Mouse (Mus musculus) hematopoietic stem cell, adult 5-6 weeks (primary cell): Measurements from ENCODE around the gene Ksr1. TPM values are rescaled to one million over a fixed set of nuclear protein-coding genes. Genes with fewer than 3 reads are reported as not detected.

Source experiments
- ATAC-seq, 2 experiments: fragments of 125-278 bp in 1 of 2; replicated peaks in 1 of 2; 2 replicates each; pipeline ENCODE4 v1.8.0; 2016 to 2017; ENCODE audit warnings: inconsistent platforms in 2 of 2, mild to moderate bottlenecking in 2 of 2, moderate number of reproducible peaks in 2 of 2, low read depth in 1 of 2, moderate TSS enrichment in 1 of 2; ENCODE audit not compliant: low FRiP score in 2 of 2, poor library complexity in 2 of 2, severe bottlenecking in 2 of 2, insufficient read depth in 1 of 2, low TSS enrichment in 1 of 2
- total RNA-seq: library from RNA; stranded (forward); fragments of 172-1452, 232-1000 nt; gene quantifications from 2 replicates; pipeline ENCODE4 v1.2.3, GENCODE M21; 2017

Ksr1 gene
- total RNA-seq, 1 experiment from 2014 or later = 15.1 TPM

DNA sequence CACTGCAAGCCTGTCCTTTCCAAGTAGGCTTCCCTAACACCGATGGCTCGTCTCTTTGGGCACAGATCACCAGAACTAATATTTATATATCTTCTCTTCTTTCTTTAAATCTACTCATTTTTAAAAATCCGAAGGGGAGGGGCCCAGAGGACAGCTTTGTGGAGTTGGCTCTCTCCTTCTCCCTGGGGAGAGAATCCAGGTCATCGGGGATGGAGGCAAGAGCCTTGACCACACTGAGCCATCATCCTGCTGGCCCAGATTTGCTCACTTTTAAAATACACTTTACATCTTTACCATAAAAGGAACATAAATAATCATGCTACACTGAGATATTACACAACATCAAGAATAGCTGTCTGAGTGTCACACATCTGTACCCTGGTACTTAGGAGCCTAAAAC is 35.8 kb downstream of the Ksr1 start:
- ATAC-seq = no peak

DNA sequence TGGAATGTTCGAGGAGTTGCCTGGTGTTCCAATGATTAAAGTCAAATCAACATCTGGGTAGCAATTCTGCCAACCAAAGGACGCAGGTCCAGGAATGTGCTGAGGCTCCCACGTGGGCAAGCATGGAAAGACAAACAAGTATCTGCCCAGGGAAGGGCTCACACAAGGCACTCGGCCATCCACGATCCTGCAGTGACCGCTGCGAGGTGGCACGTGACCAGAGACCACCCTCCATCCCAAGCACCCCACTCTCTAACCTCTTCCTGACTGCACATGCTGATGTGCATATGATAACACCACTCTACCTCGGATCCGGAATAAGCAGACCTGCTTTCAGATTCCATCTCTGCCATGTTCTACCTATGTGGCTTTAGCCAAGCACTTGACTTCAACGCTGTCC is 38.3 kb downstream of the Ksr1 start:
- no peak for ATAC-seq

DNA sequence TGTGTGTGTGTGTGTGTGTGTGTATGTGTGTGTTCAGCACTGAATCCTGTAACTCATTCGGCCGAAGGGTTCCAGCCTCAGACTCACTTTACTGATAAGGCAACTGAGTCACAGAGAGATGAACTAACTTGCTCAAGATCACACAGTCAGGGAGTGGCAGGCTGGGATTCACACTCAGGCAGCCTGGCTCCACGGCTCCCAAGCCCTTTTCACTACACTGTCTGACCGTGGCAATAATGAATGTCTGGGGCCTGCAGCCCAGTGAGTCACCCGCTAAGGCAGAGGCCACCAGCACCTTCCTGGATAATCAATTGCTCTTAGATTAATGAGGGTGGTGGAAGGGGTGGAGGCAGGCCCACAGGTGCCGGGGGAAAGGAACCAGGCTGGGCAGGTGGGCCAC is 41.2 kb downstream of the Ksr1 start:
- no peak for ATAC-seq

DNA sequence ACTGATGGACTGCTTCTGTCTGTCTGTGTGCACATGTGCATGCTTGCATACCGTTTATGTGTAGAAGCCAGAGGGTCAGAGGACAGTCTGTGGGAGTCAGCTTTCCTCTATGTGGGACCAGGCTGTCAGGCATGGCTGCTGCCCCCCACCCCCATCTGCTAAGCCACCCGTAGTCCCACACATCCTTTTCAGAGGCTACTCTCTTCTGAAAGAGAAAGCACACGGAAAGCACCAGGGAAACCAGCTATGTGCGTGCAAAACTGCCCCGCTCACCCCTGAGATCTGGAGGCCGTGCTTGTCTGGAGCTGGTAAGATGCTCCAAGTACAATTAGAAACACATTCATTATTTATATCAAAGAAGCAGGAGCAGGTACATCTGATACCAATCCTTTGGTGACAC is 41.7 kb downstream of the Ksr1 start:
- ATAC-seq = no peak

DNA sequence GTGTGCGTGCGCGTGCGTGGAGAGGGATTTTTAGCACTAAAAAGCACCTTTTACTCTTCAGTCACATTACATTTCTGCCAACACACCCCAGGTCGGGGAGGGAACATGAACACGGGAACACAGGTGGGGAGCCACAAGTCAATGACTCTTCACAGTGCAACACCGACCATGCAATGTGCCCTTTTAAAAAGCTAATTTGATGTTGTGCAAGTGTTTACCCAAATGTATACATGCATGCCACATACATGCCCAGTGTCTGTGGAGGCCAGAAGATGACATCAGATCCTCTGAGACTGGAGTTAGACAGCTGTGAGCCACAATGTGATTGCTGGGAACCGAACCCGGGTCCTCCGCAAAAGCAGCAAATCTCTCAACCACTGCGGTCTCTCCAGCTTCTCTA is 42.1 kb downstream of the Ksr1 start:
- ATAC-seq = no peak

DNA sequence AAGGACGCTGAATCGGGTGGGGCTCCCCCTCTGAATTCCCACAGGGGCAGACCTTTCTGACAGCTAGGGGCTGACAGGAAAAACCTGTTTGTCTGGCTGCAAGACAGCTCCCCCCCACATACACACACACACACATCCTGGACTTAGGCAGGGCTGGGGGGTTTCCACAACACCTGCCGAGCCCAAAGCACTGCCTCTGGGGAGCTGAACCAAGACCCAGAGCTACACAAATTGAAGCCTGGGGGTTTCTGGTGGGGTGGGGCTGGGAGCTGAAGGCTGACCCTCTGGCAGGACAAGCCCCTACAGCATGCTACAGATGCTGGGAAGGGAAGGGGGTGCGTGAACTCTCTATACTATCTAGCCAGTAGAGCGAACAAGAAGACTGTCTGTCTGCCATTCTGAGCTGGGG is 42.7 kb downstream of the Ksr1 start:
- no peak for ATAC-seq

DNA sequence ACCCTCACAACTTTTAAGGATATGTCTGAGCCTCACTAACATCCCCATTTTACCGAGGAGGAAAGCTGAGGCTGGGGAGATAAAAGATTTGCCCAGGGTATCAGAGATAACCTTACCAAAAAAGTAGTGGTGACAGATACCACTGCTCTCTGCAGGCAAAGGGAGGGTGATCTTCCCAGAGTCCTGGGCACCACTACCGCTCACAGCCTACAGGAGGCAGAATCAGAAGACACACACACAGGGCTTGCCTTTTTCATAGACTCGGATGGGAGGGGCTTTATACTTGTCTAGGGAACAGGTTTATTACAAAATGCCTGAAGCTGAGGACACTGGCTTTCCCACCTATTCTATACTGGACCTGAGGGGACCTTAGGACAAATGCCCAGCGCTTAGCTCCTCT is 43.9 kb downstream of the Ksr1 start:
- ATAC-seq = no peak

DNA sequence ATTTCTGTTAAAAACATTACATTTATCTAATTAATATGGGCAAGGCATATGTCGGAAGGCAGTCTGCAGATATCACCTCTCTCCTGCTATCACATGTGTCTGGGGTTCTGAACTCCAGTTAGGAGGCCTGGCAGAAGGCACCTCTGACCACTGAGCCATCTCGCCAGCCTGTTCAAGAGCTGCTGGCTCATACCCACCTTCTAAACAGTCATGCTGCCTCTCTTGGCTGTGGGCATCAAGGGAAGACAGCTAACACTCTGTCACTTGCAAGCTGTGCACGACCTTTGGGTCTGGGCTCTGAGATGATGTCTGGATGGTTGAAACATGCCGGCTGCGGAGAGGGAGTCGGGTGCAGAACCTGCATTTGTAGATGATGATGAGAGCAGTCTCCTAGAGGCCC is 44.6 kb downstream of the Ksr1 start:
- no peak for ATAC-seq

DNA sequence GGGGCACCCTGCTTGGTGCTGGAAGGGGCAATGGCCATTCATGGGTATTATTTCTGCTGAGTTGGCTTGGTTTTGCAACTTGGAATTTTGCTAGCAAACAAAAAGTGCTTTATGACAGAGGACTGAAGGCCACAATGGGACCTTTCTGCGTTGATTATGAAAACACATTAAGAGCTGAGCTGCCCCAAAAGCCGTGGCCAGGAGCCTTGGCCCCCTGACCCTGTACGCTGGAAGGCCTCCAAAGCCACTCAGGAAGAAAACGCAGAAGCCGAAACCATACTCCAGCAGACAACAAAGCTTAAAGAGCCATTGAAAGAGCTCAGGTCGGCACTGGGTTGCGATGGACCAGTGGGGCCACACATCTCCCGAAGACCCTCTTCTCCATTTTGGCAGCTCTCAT is 47.2 kb downstream of the Ksr1 start:
- 0 out of 4 replicates have a peak, but pooled peaks of 1 of the 2 experiments have one; percentile 9 for ATAC-seq

DNA sequence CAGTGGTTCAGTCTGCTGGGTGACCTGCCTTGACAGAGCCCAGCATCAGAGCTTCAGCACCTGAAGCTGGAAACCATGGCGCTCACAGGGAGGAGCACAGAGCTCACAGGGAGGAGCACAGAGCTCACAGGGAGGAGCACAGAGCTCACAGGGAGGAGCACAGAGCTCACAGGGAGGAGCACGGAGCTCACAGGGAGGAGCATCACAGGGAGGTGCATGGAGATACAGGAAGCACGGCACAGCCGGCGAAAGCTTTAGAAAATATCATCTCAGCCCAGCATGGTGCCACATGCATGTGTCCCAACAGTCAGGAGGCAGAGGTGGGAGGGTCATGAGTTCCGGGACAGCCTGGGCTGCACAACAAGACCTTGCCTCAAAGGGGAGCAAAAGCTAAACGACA is 48.5 kb downstream of the Ksr1 start:
- ATAC-seq = no peak

DNA sequence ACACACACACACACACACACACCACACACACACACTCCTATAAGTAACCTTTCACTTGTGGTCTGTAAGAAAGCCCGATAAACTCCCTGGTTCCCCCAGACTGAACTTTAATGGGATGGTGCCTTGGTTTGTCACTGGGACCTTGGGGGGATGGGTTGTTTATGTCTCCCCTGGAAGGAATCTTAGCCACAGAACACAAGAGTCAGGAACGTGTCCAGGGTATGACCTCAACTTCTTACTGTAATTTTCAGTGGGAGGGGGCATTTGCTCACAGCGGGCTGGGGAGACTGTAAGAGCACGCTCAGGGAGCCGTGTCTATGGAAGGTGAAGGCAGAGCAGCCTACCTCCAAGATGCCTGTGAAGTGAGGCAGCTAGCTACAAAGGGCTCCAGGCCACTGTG is 49.5 kb downstream of the Ksr1 start:
- ATAC-seq = no peak

DNA sequence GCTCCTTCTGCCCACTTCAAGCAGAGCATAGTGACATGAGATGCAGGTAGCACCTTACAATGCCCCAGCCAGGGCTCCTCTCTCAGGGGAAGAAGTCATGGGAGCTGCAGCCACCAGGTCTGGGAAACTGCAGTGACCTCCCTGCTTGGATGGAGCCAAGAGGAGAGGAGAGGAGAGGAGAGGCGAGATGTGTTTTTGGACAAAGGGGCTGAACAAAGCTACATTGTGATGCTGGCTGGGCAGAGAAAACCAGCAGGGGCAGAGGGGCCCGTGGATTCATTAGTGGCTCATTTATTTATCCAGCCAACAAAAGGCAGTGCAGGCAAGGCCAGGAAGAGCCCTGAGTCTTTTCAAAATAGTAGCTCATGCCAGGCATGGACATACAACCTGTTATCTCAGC is 50.5 kb downstream of the Ksr1 start:
- ATAC-seq = no peak

DNA sequence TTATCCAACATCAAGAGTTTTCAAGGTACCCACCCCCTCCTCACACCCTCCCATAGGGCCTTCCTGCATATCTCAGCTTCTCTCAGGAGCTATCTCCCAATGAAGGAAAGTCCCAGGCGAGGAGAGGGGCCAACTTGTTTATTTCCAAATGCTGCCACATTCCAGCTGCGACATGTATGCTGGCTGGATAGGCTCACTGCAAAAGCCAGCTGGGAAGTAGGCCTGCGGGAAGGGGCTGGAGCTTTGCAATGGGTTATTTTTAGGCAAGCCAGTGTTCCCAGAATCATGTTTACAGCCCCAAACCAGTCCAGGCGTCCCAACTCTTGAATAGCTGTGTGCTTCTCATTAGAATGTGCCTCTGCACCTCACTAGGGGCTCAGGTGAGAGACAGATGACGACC is 51.5 kb downstream of the Ksr1 start:
- no peak for ATAC-seq

DNA sequence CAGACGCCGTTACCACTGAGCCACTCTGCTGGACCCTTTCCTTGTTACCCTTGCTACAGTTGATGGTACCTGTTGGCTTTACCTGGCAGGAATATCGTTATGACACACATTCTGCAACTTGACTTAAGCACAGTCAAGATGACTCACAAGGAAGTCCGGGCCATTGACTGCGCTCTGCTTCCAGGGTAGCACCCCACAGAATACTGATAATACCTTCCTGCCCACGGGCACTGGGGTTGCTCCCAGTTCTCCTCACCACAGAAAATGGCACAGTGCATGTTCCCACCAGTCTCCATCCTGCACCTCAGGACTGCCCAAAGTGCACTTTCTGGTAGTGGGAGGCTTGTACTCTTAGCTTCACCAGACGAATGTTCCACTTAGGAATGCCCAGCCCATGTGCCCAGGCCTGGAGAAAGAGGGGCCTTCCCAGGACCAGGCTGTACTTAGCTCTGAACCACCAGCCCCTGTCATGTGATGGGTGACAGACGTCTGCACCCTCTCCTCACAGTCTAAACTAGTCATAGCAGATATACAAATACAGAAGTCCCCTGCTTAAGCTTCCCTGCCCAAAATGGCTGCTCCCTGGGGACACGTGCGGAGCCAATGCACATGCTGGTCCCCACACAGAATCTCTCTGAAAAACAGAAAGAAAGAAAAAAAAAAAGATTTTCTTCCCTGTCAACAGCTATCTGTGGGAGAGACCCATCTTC is 52.1 kb downstream of the Ksr1 start:
- ATAC-seq = no peak

DNA sequence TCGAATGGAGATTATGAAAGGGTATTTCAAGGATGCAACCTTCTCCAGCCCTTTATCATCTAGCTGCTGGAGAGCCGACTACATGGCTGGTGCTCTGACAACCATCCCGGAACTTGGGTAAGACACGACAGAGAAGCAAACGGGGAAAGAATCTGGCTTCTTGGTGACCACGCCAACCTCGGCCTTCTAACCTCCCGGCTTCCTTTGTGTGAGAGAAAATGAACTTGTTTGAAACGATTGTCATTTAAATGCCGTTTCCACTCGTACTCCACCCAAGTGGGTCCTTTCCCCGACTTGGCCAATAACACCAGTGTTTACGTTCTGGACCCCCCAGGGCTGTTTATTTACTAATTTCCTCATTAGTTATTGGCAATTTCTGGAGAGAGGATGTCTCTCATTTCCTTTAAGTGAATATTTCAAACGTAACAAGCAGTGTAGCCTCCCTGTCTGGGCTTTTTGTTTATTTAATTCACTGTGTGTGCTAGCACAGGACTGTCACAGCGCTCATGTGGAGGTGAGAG is 52.8 kb downstream of the Ksr1 start:
- no peak for ATAC-seq

DNA sequence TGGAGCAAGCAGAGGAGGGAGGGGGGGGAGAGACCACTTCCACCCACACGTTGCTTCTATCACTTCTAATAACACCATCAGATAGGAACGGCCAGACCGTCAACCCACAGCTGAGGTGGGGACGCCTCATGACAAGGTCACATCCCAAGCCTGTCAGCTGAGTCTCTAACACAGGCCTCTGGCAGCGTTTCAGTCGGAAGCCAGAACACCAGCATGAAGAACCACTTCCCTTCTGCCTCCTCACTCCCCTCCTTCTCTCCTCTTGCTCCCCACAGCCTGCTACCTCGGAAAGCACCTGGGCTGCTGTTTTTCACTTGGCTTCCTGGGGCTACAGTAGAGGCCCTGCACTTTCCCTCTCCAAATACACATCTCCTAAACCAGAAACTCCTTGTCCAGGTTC is 53.4 kb downstream of the Ksr1 start:
- ATAC-seq = peak; percentile 63 to 66

DNA sequence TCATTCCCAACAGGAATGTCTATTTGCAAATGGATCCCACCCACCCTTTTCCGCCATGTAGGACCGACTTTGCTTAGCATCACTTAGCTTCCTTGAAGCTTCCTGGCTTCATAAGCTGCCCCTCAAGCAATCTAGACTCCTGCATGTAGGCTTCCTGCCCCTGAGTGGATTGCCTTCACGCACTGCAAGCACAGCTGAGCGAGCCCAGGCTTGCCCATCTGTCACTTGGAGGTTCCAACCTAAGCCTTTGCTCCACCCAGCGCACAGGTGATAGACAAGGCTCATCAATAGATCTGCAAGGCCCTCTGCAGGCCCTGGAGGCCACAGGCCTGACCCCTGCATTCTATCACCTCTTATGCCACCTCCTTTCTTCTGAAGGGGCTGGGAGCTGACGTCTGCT is 54.0 kb downstream of the Ksr1 start:
- ATAC-seq = no peak

DNA sequence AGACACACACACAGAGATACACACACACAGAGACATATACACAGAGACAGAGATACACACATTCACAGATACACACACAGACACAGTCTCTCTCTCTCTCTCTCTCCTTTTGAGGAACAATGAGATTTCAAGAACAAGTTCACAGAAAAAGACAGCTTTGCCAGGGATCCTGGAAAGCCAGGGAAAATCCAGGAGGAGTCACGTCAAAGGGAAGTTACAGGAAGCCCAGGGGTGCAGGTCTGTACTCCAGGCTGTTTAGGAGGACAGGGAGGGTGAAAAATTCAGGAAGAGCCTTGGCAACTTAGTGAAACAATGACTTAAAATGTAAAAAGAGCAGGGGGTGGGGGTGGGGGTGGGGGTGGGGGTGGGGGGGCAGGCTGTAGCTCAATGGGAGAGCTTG is 56.5 kb downstream of the Ksr1 start:
- ATAC-seq = no peak

DNA sequence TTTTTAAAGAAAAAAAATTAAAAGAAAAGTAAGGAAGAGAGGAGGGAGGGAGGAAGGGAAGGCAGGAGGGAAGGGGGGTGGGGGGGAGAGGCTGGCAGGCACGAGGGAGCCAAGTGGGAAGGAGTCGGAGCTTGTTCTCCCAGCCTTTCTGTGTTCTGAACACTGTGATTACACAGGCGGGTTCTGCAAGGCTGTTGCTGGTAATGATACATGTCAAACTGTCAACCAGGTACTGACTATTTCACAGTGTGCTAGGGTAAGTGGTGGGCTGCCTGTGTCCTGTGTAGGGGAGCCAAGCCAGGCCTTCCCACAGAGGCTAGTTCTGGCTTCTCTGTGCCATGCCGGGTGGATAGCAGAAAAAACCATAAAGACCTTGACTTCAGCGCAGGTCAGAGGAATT is 57.2 kb downstream of the Ksr1 start:
- ATAC-seq = no peak
